Mouse (Mus musculus): Measurements from ENCODE around the gene Smarcd1.
A peak's percentile ranks its signal among the peaks of the same experiment; 100 is the strongest.

The Smarcd1 gene

GRCm38 (mm10) chr15:99701999-99702900 is at the start of gene Smarcd1:
Gene Smarcd1 (plus strand): TSS chr15:99702129.
- peak; percentile 89 to 94 for DNase-seq (ENCODE audit: low spot score in 2 of 2)

- DNase-seq (ENCODE audit: low spot score in 2 of 2) = no peak
Observed at GRCm38 (mm10) chr15:99653291-99653690, 48.6 kb upstream of the Smarcd1 start.

GRCm38 (mm10) chr15:99653876-99654275 is 48.1 kb upstream of the Smarcd1 start:
- DNase-seq (ENCODE audit: low spot score in 2 of 2) = no peak

GRCm38 (mm10) chr15:99655956-99656355 is 46.0 kb upstream of the Smarcd1 start:
- no peak for DNase-seq (ENCODE audit: low spot score in 2 of 2)

- DNase-seq (ENCODE audit: low spot score in 2 of 2) = no peak
Observed at GRCm38 (mm10) chr15:99658437-99658836, 43.5 kb upstream of the Smarcd1 start.

GRCm38 (mm10) chr15:99661121-99661830 is 40.7 kb upstream of the Smarcd1 start:
- no peak for DNase-seq (ENCODE audit: low spot score in 2 of 2)

- DNase-seq (ENCODE audit: low spot score in 2 of 2) = no peak
Observed at GRCm38 (mm10) chr15:99662371-99662770, 39.6 kb upstream of the Smarcd1 start.

- DNase-seq (ENCODE audit: low spot score in 2 of 2) = no peak
Observed at GRCm38 (mm10) chr15:99663964-99664599, 37.8 kb upstream of the Smarcd1 start.

GRCm38 (mm10) chr15:99664600-99665451 is 37.1 kb upstream of the Smarcd1 start:
- peak in 1 of 2 experiments; percentile 73 for DNase-seq (ENCODE audit: low spot score in 2 of 2)

GRCm38 (mm10) chr15:99667544-99667943 is 34.4 kb upstream of the Smarcd1 start:
- no peak for DNase-seq (ENCODE audit: low spot score in 2 of 2)

GRCm38 (mm10) chr15:99668881-99669280 is 33.0 kb upstream of the Smarcd1 start:
- peak; percentile 66 to 70 for DNase-seq (ENCODE audit: low spot score in 2 of 2)

GRCm38 (mm10) chr15:99669392-99669791 is 32.5 kb upstream of the Smarcd1 start:
- DNase-seq (ENCODE audit: low spot score in 2 of 2) = no peak

GRCm38 (mm10) chr15:99670154-99670821 is 31.6 kb upstream of the Smarcd1 start, which contains the start of gene Asic1:
Gene Asic1 (plus strand): TSS chr15:99670368.
- DNase-seq (ENCODE audit: low spot score in 2 of 2) = peak; percentile 46 to 69

- no peak for DNase-seq (ENCODE audit: low spot score in 2 of 2)
Observed at GRCm38 (mm10) chr15:99670964-99671670, 30.8 kb upstream of the Smarcd1 start.

- DNase-seq (ENCODE audit: low spot score in 2 of 2) = no peak
Observed at GRCm38 (mm10) chr15:99671783-99672182, 30.1 kb upstream of the Smarcd1 start.

GRCm38 (mm10) chr15:99674866-99675265 is 27.1 kb upstream of the Smarcd1 start:
- no peak for DNase-seq (ENCODE audit: low spot score in 2 of 2)

- no peak for DNase-seq (ENCODE audit: low spot score in 2 of 2)
Observed at GRCm38 (mm10) chr15:99677089-99677488, 24.8 kb upstream of the Smarcd1 start.

GRCm38 (mm10) chr15:99678063-99678800 is 23.7 kb upstream of the Smarcd1 start:
- DNase-seq (ENCODE audit: low spot score in 2 of 2) = no peak

- DNase-seq (ENCODE audit: low spot score in 2 of 2) = no peak
Observed at GRCm38 (mm10) chr15:99679008-99679407, 22.9 kb upstream of the Smarcd1 start.
